Mouse (Mus musculus): ENCODE results near the gene Rheb. TPM values are rescaled to one million over a fixed set of nuclear protein-coding genes. Genes with fewer than 3 reads are reported as not detected.

Gene Rheb
- 10.6 and 27.8 TPM in 2 replicates for polyA plus RNA-seq (2012; ENCODE audit: insufficient read depth, low replicate concordance)

DNA sequence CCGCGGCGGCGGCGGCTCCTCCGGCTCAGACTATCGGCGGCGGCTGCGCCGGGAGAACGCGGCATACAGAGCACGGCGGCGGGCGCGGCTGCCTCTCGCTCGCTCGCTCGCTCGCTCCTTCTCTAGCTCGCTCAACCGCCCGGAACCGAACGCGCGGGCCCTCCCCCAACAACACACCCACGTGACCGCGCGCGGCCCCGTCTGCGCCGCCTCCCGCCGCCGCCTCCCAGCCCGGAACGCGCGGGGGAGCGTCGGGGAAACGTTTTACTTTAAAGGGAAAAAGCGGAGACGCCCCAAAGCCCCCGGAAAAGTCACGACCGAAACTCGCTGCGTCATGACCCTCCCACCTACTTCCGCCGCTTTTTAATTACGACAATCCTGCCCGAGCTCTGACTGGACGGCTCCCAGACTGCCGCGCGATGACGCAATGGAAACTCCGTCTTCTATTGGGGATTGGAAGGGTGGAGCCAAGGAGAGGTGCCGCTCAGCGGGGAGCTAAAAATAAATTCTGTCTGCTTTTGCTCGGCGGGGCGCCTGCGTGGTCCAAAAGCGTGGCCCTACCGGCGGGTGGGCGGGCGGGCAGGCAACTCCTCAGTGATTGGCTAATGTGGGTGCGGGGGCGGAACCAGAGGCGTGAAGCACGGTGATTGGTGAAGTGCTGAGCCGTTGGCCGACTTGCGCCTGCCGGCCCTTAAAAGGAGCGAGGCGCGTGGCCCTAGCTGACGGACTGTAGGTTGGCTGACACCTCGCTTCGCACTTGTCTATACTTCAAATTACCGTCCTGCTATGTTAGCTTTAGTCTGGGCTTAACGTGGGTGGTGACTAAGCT, at the start of gene Rheb:
Rheb (minus strand) TSS at position 351 of the 829 bp plus-strand sequence.
- Histone ChIP-seq H3K36me3 (replicated peaks; ENCODE audit: low read length) (peaks cover 17% of the 10 kb centered on the region), H3K4me1 (peaks cover 58% of the 10 kb centered on the region), H3K27me3 (replicated peaks) (no peaks in the 10 kb centered on the region), H3K9me3 (peaks cover 14% of the 10 kb centered on the region), H3K4me3 (replicated peaks) (peak within 1 kb of the TSS; percentile 97)
- TF ChIP-seq GATA1 (IDR thresholded peaks at IDR 0.05; ENCODE audit: borderline replicate concordance, low read length) (no peak), FLI1 (IDR thresholded peaks at IDR 0.05; ENCODE audit: low read length) (no peak)

DNA sequence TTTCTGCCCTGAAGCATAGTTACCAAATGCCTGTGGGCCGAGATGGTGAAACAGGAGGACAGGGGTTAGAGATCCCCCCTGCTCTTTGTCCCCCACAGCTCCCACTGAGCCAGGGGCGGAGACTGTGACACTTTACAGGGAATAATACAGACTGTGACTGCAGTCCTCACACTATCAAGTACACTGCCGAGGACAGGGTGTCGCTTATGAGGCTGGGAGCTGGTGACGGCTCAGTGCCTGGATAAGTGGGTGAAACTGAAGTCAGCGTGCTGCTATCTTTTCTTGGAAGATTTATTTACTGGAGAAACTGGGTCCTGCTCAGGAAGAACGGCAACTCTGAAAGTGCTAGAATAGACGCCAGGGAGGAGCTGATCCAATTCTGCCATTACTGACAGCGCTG, 47.4 kb upstream of the Rheb start:
- Histone ChIP-seq H3K27me3 (replicated peaks) (no peaks in the 10 kb centered on the region), H3K36me3 (replicated peaks; ENCODE audit: low read length) (peaks cover 24% of the 10 kb centered on the region), H3K9me3 (no peaks in the 10 kb centered on the region), H3K4me3 (replicated peaks) (no peak overlapping the region), H3K4me1 (peaks cover 59% of the 10 kb centered on the region)
- TF ChIP-seq FLI1 (IDR thresholded peaks at IDR 0.05; ENCODE audit: low read length), result no peak
- TF ChIP-seq GATA1 (IDR thresholded peaks at IDR 0.05; ENCODE audit: borderline replicate concordance, low read length), result no peak

DNA sequence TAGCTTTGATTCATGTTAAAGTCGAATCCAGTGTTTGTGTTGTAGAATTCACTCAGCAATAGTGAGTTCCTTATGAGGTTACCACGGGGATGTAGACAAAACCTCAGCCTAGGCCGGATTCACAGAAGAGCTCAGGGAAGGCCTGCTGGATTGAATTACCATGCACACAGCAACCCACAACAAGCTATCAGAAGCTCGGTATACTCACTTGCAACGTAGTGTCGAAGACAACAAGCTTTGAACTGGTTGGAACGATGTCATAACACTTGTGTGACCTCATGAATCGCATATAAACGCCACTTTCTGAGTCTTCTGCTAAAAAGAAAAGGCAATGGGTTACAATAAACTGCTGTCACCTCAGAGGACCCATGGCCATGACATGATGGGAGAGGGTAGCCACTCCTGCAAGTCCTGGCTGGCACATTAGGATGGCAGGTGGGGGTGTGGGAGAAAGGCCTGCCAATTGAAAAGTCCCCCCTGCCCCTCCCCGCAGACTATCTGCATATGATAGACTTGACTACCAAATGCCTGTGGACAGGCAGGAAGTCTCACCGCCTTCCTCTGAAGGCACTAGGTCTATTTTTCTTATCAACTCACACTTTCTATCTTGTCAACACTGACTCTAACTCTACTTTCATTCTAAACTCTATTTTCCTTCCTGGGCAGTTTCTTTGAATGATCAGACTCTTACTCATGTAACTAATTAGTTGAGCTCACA, 46.6 kb upstream of the Rheb start:
- H3K4me3 ChIP-seq (replicated peaks), result no peak overlapping the region
- H3K9me3 ChIP-seq, result no peaks in the 10 kb centered on the region
- H3K36me3 ChIP-seq (replicated peaks; ENCODE audit: low read length), result peaks cover 25% of the 10 kb centered on the region
- H3K4me1 ChIP-seq, result peaks cover 51% of the 10 kb centered on the region
- no peaks in the 10 kb centered on the region for H3K27me3 ChIP-seq (replicated peaks)
- no peak for TF ChIP-seq FLI1 (IDR thresholded peaks at IDR 0.05; ENCODE audit: low read length)
- no peak for TF ChIP-seq GATA1 (IDR thresholded peaks at IDR 0.05; ENCODE audit: borderline replicate concordance, low read length)

DNA sequence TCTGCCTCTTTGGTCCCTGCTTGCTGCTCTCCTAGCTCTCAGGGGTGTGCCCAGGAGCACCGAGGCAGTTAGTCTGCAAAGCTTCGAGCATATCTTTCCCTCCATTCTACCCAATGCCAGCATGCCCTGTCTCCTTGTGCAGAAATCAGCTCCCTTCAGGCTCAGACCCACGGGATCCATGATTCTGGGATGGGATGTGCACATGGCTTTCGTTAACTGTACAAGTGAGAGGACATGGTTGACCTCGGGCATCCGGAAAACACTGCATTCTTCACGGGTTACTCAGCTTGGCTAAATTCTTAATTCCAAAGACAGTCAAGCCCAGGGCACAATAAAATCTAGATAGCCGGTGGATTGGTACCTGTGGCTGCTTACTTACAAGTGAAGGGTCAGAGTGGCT, 44.8 kb upstream of the Rheb start:
- Histone ChIP-seq H3K4me3 (replicated peaks) (no peak overlapping the region), H3K36me3 (replicated peaks; ENCODE audit: low read length) (peaks cover 29% of the 10 kb centered on the region), H3K9me3 (no peaks in the 10 kb centered on the region), H3K27me3 (replicated peaks) (no peaks in the 10 kb centered on the region), H3K4me1 (peaks cover 44% of the 10 kb centered on the region)
- no peak for TF ChIP-seq GATA1 (IDR thresholded peaks at IDR 0.05; ENCODE audit: borderline replicate concordance, low read length)
- no peak for TF ChIP-seq FLI1 (IDR thresholded peaks at IDR 0.05; ENCODE audit: low read length)

DNA sequence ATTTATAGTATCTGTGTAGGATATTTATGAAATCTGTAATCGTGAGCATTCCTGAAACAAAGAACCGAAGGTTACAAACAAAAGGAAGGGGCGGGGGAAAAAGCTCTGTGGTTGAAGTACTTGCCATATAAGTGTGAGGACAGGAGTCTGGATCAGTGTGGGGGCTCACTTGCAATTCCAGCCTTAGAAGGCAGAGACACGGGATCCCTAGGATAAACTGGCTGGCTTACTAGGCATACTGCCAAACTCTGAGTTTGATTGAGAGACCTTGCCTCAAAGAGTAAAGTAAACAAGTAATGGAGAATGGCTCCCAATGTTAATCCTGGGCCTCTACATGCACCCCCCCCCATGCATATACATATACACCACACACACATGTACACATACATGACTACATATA, 36.3 kb upstream of the Rheb start:
- peaks cover 77% of the 10 kb centered on the region for H3K4me1 ChIP-seq
- TF ChIP-seq FLI1 (IDR thresholded peaks at IDR 0.05; ENCODE audit: low read length) (no peak), GATA1 (IDR thresholded peaks at IDR 0.05; ENCODE audit: borderline replicate concordance, low read length) (no peak)
- peak overlapping the region; percentile 62 for H3K4me3 ChIP-seq (replicated peaks)
- H3K36me3 ChIP-seq (replicated peaks; ENCODE audit: low read length), result peaks cover 13% of the 10 kb centered on the region
- H3K9me3 ChIP-seq, result no peaks in the 10 kb centered on the region
- H3K27me3 ChIP-seq (replicated peaks), result no peaks in the 10 kb centered on the region

DNA sequence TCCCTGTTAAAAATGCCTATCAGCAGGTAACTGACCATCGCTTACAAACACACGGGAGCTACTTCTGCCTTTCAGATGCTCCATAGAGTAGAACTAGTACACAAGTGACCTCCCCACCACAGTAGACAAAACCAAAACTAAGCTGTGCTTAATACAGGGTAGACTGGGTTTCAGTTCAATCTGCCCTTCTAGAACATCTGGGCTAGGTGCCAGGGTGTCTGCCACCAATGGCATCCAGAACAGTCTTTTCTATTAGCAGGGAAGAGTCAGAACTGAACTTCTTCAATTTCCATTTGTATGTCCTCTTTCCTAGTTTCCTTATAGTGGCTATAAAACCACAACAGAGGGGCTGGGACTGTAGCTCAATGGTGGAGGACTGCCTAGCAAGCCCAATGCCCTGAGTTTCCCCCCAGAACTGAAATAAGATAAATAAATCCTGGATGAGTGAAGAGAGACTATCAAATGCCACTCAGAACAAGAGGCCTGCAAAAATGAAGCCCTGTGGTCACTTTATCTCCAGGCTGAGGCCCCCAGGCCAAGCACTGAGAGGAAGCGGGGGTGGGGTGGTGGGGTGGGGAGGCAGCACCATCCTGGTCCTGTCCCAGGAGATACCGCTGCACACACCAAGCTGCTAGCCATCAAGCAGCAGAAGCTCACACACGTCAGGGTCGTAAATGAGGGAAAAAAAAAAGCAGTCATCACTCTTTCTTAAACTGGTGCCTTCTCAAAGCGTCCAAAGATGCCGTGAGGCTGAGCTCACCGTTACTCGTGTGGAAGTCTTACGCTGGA, 35.6 kb upstream of the Rheb start:
- Histone ChIP-seq H3K9me3 (no peaks in the 10 kb centered on the region), H3K36me3 (replicated peaks; ENCODE audit: low read length) (peaks cover 11% of the 10 kb centered on the region), H3K4me1 (peaks cover 83% of the 10 kb centered on the region), H3K4me3 (replicated peaks) (peak overlapping the region; percentile 62), H3K27me3 (replicated peaks) (no peaks in the 10 kb centered on the region)
- TF ChIP-seq FLI1 (IDR thresholded peaks at IDR 0.05; ENCODE audit: low read length) (no peak), GATA1 (IDR thresholded peaks at IDR 0.05; ENCODE audit: borderline replicate concordance, low read length) (no peak)

DNA sequence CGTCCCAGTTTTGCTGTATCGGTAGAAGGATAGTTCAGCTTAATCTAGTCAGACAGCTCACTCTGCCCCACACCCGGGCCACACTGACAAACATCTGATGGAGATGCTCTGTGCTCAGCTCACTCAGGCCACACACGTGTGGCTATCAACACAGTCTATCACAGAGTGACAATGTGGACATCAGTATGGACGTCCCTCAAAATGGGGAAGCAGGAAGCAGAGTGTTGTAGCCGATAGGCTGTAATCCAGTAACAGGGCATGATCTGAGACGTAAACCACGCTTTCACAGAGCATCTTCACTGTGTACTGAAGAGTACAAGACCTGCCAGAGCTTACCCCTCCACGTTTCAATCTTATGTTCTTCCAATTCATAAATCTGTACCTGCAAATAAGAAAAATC, 34.2 kb upstream of the Rheb start:
- H3K4me3 ChIP-seq (replicated peaks), result no peak overlapping the region

DNA sequence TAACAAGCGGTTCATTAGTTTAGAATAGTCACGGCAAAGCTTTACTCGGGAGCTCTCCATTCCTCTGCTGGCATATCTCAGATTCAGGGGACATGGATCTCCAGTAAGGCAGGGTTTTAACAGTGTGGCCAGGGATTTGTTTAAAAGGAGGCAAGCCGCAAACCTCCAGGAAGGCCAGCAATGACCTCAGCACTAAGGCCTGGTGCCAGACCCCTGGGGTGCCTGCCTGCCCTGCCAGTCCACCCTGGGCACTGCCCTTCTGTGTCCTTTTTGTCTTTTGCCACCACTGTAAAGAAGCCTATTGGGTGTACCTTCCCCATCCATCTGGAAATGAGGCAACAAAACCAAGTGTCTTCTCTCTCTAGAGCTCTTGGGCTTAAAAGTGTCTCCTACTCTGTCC, 31.7 kb upstream of the Rheb start:
- no peak for TF ChIP-seq FLI1 (IDR thresholded peaks at IDR 0.05; ENCODE audit: low read length)
- TF ChIP-seq GATA1 (IDR thresholded peaks at IDR 0.05; ENCODE audit: borderline replicate concordance, low read length), result no peak
- H3K9me3 ChIP-seq, result no peaks in the 10 kb centered on the region
- peaks cover 84% of the 10 kb centered on the region for H3K4me1 ChIP-seq
- no peaks in the 10 kb centered on the region for H3K27me3 ChIP-seq (replicated peaks)
- no peak overlapping the region for H3K4me3 ChIP-seq (replicated peaks)
- peaks cover 15% of the 10 kb centered on the region for H3K36me3 ChIP-seq (replicated peaks; ENCODE audit: low read length)

More for the DNA sequence above, 34.2 kb upstream of the Rheb start:
- no peaks in the 10 kb centered on the region for H3K27me3 ChIP-seq (replicated peaks)
- H3K36me3 ChIP-seq (replicated peaks; ENCODE audit: low read length), result peaks cover 9% of the 10 kb centered on the region
- peaks cover 89% of the 10 kb centered on the region for H3K4me1 ChIP-seq
- H3K9me3 ChIP-seq, result no peaks in the 10 kb centered on the region
- TF ChIP-seq GATA1 (IDR thresholded peaks at IDR 0.05; ENCODE audit: borderline replicate concordance, low read length), result no peak
- no peak for TF ChIP-seq FLI1 (IDR thresholded peaks at IDR 0.05; ENCODE audit: low read length)

DNA sequence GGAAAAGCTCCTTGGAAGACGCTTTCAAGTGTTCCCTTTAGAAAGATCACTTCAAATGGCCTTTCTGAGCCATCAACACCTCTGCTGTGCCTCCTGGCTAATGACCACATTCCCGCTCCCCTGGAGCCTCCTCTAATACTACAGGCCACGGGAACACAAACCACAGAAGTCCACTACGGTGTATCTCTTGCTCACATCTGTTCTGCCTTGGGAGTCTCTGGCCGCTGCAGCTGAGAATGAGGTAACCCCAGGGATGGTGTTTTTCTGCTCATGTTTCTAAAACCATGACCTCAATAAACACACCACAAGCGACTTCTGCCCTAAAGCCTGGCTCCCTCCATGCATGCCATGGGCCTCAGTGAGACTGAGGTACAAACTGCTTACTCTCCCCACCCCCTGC, 30.8 kb upstream of the Rheb start:
- Histone ChIP-seq H3K27me3 (replicated peaks) (no peaks in the 10 kb centered on the region), H3K36me3 (replicated peaks; ENCODE audit: low read length) (peaks cover 18% of the 10 kb centered on the region), H3K4me1 (peaks cover 75% of the 10 kb centered on the region), H3K4me3 (replicated peaks) (no peak overlapping the region), H3K9me3 (no peaks in the 10 kb centered on the region)
- TF ChIP-seq GATA1 (IDR thresholded peaks at IDR 0.05; ENCODE audit: borderline replicate concordance, low read length) (no peak), FLI1 (IDR thresholded peaks at IDR 0.05; ENCODE audit: low read length) (no peak)
